Mouse (Mus musculus): ENCODE measurements around the gene Srp54b.
"Not testable (repeated sequence)": the region's sequence is repeated elsewhere in the genome, so short reads cannot be mapped to it uniquely, and the experiment has no call there.

DNA sequence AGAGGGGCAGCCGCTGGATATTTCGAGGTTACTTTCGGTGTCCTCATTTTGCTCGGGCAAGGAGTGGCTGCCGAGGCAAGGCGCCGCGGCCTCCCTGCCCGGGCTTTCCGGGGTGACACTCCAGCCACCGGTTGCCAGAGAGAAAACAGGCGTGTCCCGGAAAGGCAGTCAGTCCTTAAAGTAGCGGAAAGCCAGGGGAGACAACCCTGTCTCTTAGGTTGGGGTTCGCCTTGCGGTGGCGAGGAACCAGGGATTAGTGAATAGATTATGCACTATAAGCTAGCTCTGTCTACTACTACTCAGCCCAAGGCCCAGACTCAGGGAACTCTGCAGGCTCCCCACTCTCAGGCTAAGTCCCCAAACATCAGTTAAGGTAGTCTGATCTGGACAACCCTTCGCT is 44.9 kb downstream of the Srp54b start:
- not testable (repeated sequence) for TF ChIP-seq CTCF (IDR thresholded peaks at IDR 0.05; ENCODE audit: borderline replicate concordance, control insufficient read depth, extremely low read depth, insufficient read depth, low read length, poor library complexity); POLR2A (IDR thresholded peaks at IDR 0.05; ENCODE audit: control insufficient read depth, extremely low read depth, insufficient read depth, low read length, poor library complexity)
